ENCODE assay signal across 28 mouse cellular contexts in the genomic region with DNA sequence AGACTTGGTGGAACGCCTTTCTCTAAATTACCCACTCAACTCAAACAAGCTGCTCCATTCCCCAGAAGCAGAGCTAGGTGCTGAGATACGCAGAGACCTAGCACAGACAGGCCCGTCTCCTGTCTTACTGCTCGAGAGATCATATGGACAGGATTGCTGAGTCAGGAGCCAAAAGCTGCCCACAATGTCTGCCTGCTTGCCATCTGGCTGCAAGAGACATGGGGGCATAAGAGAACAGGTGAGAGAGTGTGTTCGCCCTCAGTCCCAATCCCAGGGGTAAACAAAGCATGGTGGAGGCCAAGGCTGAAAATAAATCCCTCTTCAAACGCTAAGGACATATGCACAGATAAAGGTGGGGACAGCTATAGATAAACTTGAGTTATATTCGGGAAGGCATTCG.
DNase-seq lines count a peak whose midpoint lies in the region; ATAC-seq and TF ChIP-seq lines count a peak whose summit lies in the region.
"Had no signal": no experiment of that assay in that cellular context is flagged by ENCODE, and none has a peak within 500 bp of the region (broad histone marks: within the 10 kb centered on the region; RNA-seq: fewer than 3 reads in every experiment).

No protein-coding gene starts in this region.

- no peaks in the 10 kb centered on the region for H3K27me3 ChIP-seq in heart, postnatal 0 days (ENCODE audit: control insufficient read depth, insufficient read depth, low read length)
- no peaks in the 10 kb centered on the region for H3K27me3 ChIP-seq in cerebellum, adult 2 months (ENCODE audit: control insufficient read depth, insufficient read depth, low read length)
- no peaks in the 10 kb centered on the region for H3K27me3 ChIP-seq in lung, postnatal 0 days (replicated peaks; ENCODE audit: insufficient read depth, low read length)
- H3K27me3 ChIP-seq: embryonic facial prominence, embryonic 13.5 days; forebrain, embryonic 12.5 days; megakaryocyte, embryonic 14.5 days; stomach, embryonic 15.5 days had no signal

- H3K4me2 ChIP-seq in heart, postnatal 0 days (ENCODE audit: low read depth, low read length): no peak overlapping the region
- H3K4me2 ChIP-seq in lung, postnatal 0 days (replicated peaks; ENCODE audit: low read depth, low read length): no peak overlapping the region
- H3K4me2 ChIP-seq: embryonic facial prominence, embryonic 13.5 days; forebrain, embryonic 12.5 days; lung, embryonic 14.5 days; stomach, embryonic 15.5 days had no signal

- no peak overlapping the region for H3K4me3 ChIP-seq in heart, postnatal 0 days (ENCODE audit: low read depth, low read length)
- H3K4me3 ChIP-seq in cerebellum, adult 2 months (replicated peaks; ENCODE audit: insufficient read depth, low read depth, low read length): no peak overlapping the region
- H3K4me3 ChIP-seq in lung, postnatal 0 days (ENCODE audit: low read depth, low read length): no peak overlapping the region
- H3K4me3 ChIP-seq: embryonic facial prominence, embryonic 13.5 days; erythroblast, embryonic 14.5 days; forebrain, embryonic 12.5 days; gastrocnemius, adult 2 months; heart, embryonic 10.5 days; hindbrain, embryonic 10.5 days; layer of hippocampus, adult 2 months; megakaryocyte, embryonic 14.5 days; stomach, embryonic 15.5 days had no signal

- TF ChIP-seq EP300 in heart, postnatal 0 days (IDR thresholded peaks at IDR 0.05; ENCODE audit: low read depth): no peak
- no peak for TF ChIP-seq EP300 in lung, postnatal 0 days (IDR thresholded peaks at IDR 0.05)

- no peaks in the 10 kb centered on the region for H3K9me3 ChIP-seq in heart, postnatal 0 days (replicated peaks; ENCODE audit: control insufficient read depth, low read length)
- no peaks in the 10 kb centered on the region for H3K9me3 ChIP-seq in lung, postnatal 0 days (ENCODE audit: low read length)
- H3K9me3 ChIP-seq: embryonic facial prominence, embryonic 13.5 days; forebrain, embryonic 12.5 days; heart, embryonic 10.5 days; hindbrain, embryonic 10.5 days; stomach, embryonic 15.5 days had no signal

- H3K27ac ChIP-seq in heart, postnatal 0 days (ENCODE audit: low read depth): no peak overlapping the region
- H3K27ac ChIP-seq in cerebellum, adult 2 months (ENCODE audit: insufficient read depth, low read length): no peak overlapping the region
- H3K27ac ChIP-seq in lung, postnatal 0 days (ENCODE audit: low read length): no peak overlapping the region
- H3K27ac ChIP-seq: embryonic facial prominence, embryonic 13.5 days; forebrain, embryonic 12.5 days; gastrocnemius, adult 2 months; heart, embryonic 10.5 days; hindbrain, embryonic 10.5 days; layer of hippocampus, adult 2 months; liver, embryonic 14.5 days; stomach, embryonic 15.5 days had no signal

- H3K36me3 ChIP-seq in heart, postnatal 0 days (replicated peaks; ENCODE audit: control insufficient read depth, insufficient read depth, low read length): no peaks in the 10 kb centered on the region
- no peaks in the 10 kb centered on the region for H3K36me3 ChIP-seq in lung, postnatal 0 days (ENCODE audit: insufficient read depth, low read length)
- H3K36me3 ChIP-seq: embryonic facial prominence, embryonic 13.5 days; forebrain, embryonic 12.5 days; heart, embryonic 10.5 days; hindbrain, embryonic 10.5 days; stomach, embryonic 15.5 days had no signal

- no peak overlapping the region for H3K9ac ChIP-seq in heart, postnatal 0 days (replicated peaks; ENCODE audit: low read depth, low read length)
- no peak overlapping the region for H3K9ac ChIP-seq in lung, postnatal 0 days (replicated peaks; ENCODE audit: low read depth)
- H3K9ac ChIP-seq: embryonic facial prominence, embryonic 13.5 days; forebrain, embryonic 12.5 days; liver, embryonic 14.5 days; lung, embryonic 14.5 days; stomach, embryonic 15.5 days had no signal

- ATAC-seq in cerebellum, adult (ENCODE audit: insufficient number of reproducible peaks, low FRiP score, low TSS enrichment): peak; percentile 82
- ATAC-seq in heart, postnatal 0 days (ENCODE audit: insufficient read depth, low read depth): no peak
- no peak for ATAC-seq in lung, postnatal 0 days
- ATAC-seq: activated CD4-positive, CD25-positive, alpha-beta regulatory T cell, adult 4 months; hindbrain, embryonic 16.5 days; intestine, postnatal 0 days had no signal

- intact Hi-C loops in heart, postnatal 25 days (cut with DNase I): no loop called here

- H3K4me1 ChIP-seq in heart, postnatal 0 days (ENCODE audit: control insufficient read depth, insufficient read depth): peaks cover 13% of the 10 kb centered on the region
- H3K4me1 ChIP-seq in cerebellum, adult 2 months (ENCODE audit: control insufficient read depth, insufficient read depth, low read length): peaks cover 13% of the 10 kb centered on the region
- no peaks in the 10 kb centered on the region for H3K4me1 ChIP-seq in lung, postnatal 0 days (ENCODE audit: insufficient read depth, low read depth, low read length)
- H3K4me1 ChIP-seq: embryonic facial prominence, embryonic 13.5 days; forebrain, embryonic 12.5 days; hindbrain, embryonic 10.5 days; megakaryocyte, embryonic 14.5 days had no signal

- DNase-seq in cerebellum, postnatal 4 days (ENCODE audit: low spot score in 2 of 2): no peak
- DNase-seq in heart, postnatal 0 days (ENCODE audit: low spot score): peak; percentile 6
- DNase-seq in heart, postnatal 25 days (ENCODE audit: low spot score): no peak
- peak; percentile 44 to 63 for DNase-seq in cerebellum, adult 2 months
- peak; percentile 62 to 64 for DNase-seq in cerebellum, postnatal 25 days
- DNase-seq in thymus, adult 18-20 months: no peak
- no peak for DNase-seq in lung, postnatal 0 days (ENCODE audit: low spot score)
- DNase-seq: adrenal gland, adult 8-10 months; embryo, embryonic 11 days; gastrocnemius, adult 2 months; kidney, postnatal 25 days; lung, embryonic 14.5 days; lung, postnatal 36 days; midbrain, embryonic 14.5 days; thymus, adult 2 months had no signal

- no peak for TF ChIP-seq POLR2A in cerebellum, adult 2 months (IDR thresholded peaks at IDR 0.05; ENCODE audit: borderline replicate concordance, insufficient read depth, low read length)

- WGBS in heart, postnatal 0 days: 55% methylated on average over 8 of the region's 8 CpGs
- 31% methylated on average over 8 of the region's 8 CpGs for WGBS in cerebellum, adult 2 months
- 75% methylated on average over 8 of the region's 8 CpGs for WGBS in lung, postnatal 0 days

- no peak for TF ChIP-seq CTCF in heart, postnatal 0 days (IDR thresholded peaks at IDR 0.05; ENCODE audit: low read depth)
- no peak for TF ChIP-seq CTCF in cerebellum, adult 2 months (IDR thresholded peaks at IDR 0.05; ENCODE audit: borderline replicate concordance, insufficient read depth, low read depth, low read length)
- TF ChIP-seq CTCF in lung, postnatal 0 days (IDR thresholded peaks at IDR 0.05): no peak

Comparison
In these comparisons a context has a peak if more than half of its experiments do, and no peak if none do; other contexts are left out.
1. DNase-seq: peak in heart, postnatal 0 days (single experiment), cerebellum, adult 2 months (2 of 2) and cerebellum, postnatal 25 days (2 of 2); none in cerebellum, postnatal 4 days (0 of 2), heart, postnatal 25 days (single experiment), thymus, adult 18-20 months (0 of 2) and lung, postnatal 0 days (single experiment).